Mouse (Mus musculus) neural tube, embryonic 14.5 days (tissue): ENCODE measurements around the gene Fkbp7. TPM values are rescaled to one million over a fixed set of nuclear protein-coding genes. Genes with fewer than 3 reads are reported as not detected.

ENCODE experiments used
- ATAC-seq: fragments of 200-750 bp; cut with Nextera tagmentation; 2 replicates; pipeline ENCODE4 v1.8.0; 2017; ENCODE audit warnings: low read depth, mild to moderate bottlenecking, moderate TSS enrichment, moderate library complexity
- H3K27ac ChIP-seq: fragments of 300-500 bp; sonication (generic); 2 replicates; pipeline ENCODE4 v1.5.1; 2014; ENCODE audit warnings: low read depth, mild to moderate bottlenecking, control low read depth, low read length, moderate library complexity, mixed read lengths
- H3K27me3 ChIP-seq: fragments of 300-500 bp; sonication (generic); 2 replicates; pipeline ENCODE4 v1.6.1; 2014; ENCODE audit warnings: low read length; ENCODE audit not compliant: control insufficient read depth, insufficient read depth
- H3K36me3 ChIP-seq: fragments of 300-500 bp; sonication (generic); 2 replicates; pipeline ENCODE4 v1.6.1; 2014; ENCODE audit warnings: low read length, mixed read lengths; ENCODE audit not compliant: control insufficient read depth, insufficient read depth
- H3K4me1 ChIP-seq: fragments of 300-500 bp; sonication (generic); 2 replicates; pipeline ENCODE4 v1.6.1; 2014; ENCODE audit warnings: low read length; ENCODE audit not compliant: control insufficient read depth, insufficient read depth
- H3K4me2 ChIP-seq: fragments of 300-500 bp; sonication (generic); 2 replicates; pipeline ENCODE4 v1.6.1; 2014; ENCODE audit warnings: mild to moderate bottlenecking, low read depth, low read length, control low read depth
- H3K4me3 ChIP-seq: fragments of 300-500 bp; sonication (generic); 2 replicates; pipeline ENCODE4 v1.5.1; 2014; ENCODE audit warnings: low read depth, low read length, control low read depth, mixed read lengths
- H3K9ac ChIP-seq: fragments of 300-500 bp; sonication (generic); replicated peaks from 2 replicates; pipeline ENCODE4 v1.6.1; 2014; ENCODE audit warnings: low read depth, mild to moderate bottlenecking, control low read depth, low read length, mixed read lengths
- H3K9me3 ChIP-seq: fragments of 300-500 bp; sonication (generic); 2 replicates; pipeline ENCODE4 v1.6.1; 2016; ENCODE audit warnings: low read length; ENCODE audit not compliant: control insufficient read depth
- WGBS: fragments of 180-500 bp; shearing (Covaris S2); extraction: QIAGEN DNeasy Blood & Tissue Kit; methylation state at CpG from one replicate; pipeline ENCODE4 v1.1.7; 2014; 5-methylcytosine and 5-hydroxymethylcytosine counted together
- polyA plus RNA-seq: library from polyadenylated mRNA; unstranded; fragments of >200 nt; fragmentation: Nextera tagmentation; extraction: Ambion mirVana; gene quantifications from 2 replicates; pipeline ENCODE4 v1.2.1, GENCODE M21; 2014

The Fkbp7 gene
- polyA plus RNA-seq, 1 experiment from 2014 or later = 9.0 TPM

- H3K9me3 ChIP-seq = no peaks in the 10 kb centered on the region
- no peaks in the 10 kb centered on the region for H3K27me3 ChIP-seq
- peak within 1 kb of the TSS; percentile 82 for H3K4me3 ChIP-seq
- H3K4me1 ChIP-seq = peaks cover 27% of the 10 kb centered on the region
- peak within 1 kb of the TSS; percentile 88 for H3K9ac ChIP-seq
- WGBS = 5% methylated on average over 44 of the region's 52 CpGs
- 0 out of 2 replicates have a peak, but pooled peaks cover 4% of the 10 kb centered on the region for H3K36me3 ChIP-seq
- peak within 1 kb of the TSS; percentile 75 for H3K4me2 ChIP-seq
- peak; percentile 75 for ATAC-seq
- peak within 1 kb of the TSS; percentile 73 for H3K27ac ChIP-seq
These were observed 2.0 kb upstream of the Fkbp7 start, which contains the start of gene Plekha3 for GRCm38 (mm10) chr2:76674725-76675427. TSS of gene Plekha3 (plus strand) at chr2:76675281.

DNA sequence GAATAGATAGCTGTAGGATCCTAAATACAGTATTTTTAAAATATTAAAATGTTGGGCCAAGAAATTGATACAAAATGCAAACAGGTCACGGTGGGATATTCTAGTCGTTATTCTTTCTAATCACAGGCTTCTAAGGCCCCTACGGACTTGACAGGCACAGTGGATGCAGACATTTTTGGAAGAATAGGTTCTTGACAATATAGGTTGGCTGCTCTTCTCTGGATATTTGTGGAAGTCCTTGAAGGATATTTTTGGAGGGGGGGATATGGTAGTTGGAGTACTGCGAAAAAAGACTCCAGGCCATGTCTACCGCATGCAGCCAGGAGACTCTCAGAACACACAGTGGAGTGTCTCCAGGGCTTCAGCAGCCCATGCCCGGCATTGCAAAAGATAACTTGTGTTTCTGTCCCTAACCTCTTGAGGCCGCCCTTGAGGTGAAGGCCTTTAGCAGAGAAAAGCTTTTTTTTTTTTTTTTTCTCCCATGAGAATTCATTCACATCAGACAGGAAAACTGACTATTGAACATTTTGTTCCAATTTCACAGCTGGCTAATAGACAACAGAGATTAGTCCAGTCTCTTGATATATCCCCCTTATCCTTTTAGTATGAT is 661 bp upstream of the Fkbp7 start:
- H3K27me3 ChIP-seq = no peaks in the 10 kb centered on the region
- ATAC-seq = no peak
- peaks cover 27% of the 10 kb centered on the region for H3K4me1 ChIP-seq
- no peaks in the 10 kb centered on the region for H3K36me3 ChIP-seq
- 40% methylated on average over 7 of the region's 7 CpGs for WGBS
- no peak overlapping the region for H3K9ac ChIP-seq
- peak overlapping the region; percentile 40; the same call in 1 of the 2 replicates for H3K4me3 ChIP-seq
- H3K9me3 ChIP-seq = no peaks in the 10 kb centered on the region
- peak overlapping the region; percentile 81 for H3K4me2 ChIP-seq
- peak overlapping the region; percentile 82; the same call in 1 of the 2 replicates for H3K27ac ChIP-seq

GRCm38 (mm10) chr2:76672134-76672745 is 676 bp downstream of the Fkbp7 start:
- Histone ChIP-seq H3K4me2 (peak overlapping the region; percentile 81), H3K36me3 (no peaks in the 10 kb centered on the region), H3K27ac (peak overlapping the region; percentile 82), H3K4me1 (peaks cover 22% of the 10 kb centered on the region), H3K9ac (peak overlapping the region; percentile 51), H3K4me3 (peak overlapping the region; percentile 40), H3K9me3 (no peaks in the 10 kb centered on the region), H3K27me3 (no peaks in the 10 kb centered on the region)
- 38% methylated on average over 9 of the region's 9 CpGs for WGBS
- ATAC-seq = no peak

DNA sequence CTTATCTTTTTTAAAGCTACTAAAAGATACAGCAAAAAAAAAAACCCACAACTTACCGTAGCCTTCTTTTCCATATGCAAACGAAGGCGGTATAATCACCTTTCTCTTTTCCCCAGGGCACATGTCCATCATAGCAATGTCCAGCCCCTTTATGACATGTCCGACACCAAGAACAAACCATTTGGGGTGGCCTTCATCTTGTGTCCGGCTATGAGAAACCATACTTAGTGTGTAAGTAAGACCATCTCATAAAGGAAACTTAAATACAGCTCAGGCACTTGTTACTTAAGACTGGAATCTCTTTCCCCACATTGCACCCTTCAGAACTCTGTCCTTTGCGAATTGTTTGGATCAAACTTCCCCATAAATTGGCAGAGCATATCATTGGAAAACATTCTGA is 1.3 kb downstream of the Fkbp7 start:
- peaks cover 17% of the 10 kb centered on the region for H3K4me1 ChIP-seq
- no peaks in the 10 kb centered on the region for H3K27me3 ChIP-seq
- H3K4me3 ChIP-seq = peak overlapping the region; percentile 40
- no peaks in the 10 kb centered on the region for H3K9me3 ChIP-seq
- no peak overlapping the region; the same call in 1 of the 2 replicates for H3K9ac ChIP-seq
- ATAC-seq = no peak
- no peaks in the 10 kb centered on the region for H3K36me3 ChIP-seq
- peak overlapping the region; percentile 81 for H3K4me2 ChIP-seq
- no peak overlapping the region for H3K27ac ChIP-seq
- WGBS = 86% methylated on average over 6 of the region's 6 CpGs

- WGBS = 85% methylated on average over 5 of the region's 5 CpGs
- Histone ChIP-seq H3K9me3 (no peaks in the 10 kb centered on the region), H3K4me2 (no peak overlapping the region), H3K4me3 (no peak overlapping the region), H3K9ac (no peak overlapping the region), H3K36me3 (peaks cover 5% of the 10 kb centered on the region; the same call in 1 of the 2 replicates), H3K27ac (no peak overlapping the region), H3K27me3 (no peaks in the 10 kb centered on the region), H3K4me1 (0 out of 2 replicates have a peak, but pooled peaks cover 4% of the 10 kb centered on the region)
- no peak for ATAC-seq
These were observed 5.7 kb downstream of the Fkbp7 start for GRCm38 (mm10) chr2:76667200-76667599.

DNA sequence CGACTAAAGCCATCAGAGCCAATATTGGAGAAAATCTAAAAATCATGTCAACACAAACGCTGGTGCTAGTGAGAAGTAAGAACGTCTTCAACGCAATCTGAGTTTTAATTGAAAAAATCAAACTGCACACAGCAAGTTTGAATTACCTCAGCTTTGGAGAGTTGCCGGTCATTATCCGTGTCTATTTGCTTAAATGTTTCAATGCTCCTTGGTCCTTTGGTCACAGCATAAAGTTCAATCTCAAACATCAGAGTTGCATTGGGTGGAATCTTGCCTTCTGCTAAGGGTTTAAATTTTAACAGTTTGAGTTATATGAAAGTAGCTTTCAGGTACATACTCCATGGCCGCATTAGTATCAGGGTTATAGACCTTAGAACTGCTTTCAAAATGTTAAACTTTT is 7.4 kb downstream of the Fkbp7 start:
- Histone ChIP-seq H3K9ac (no peak overlapping the region), H3K4me1 (no peaks in the 10 kb centered on the region), H3K4me2 (no peak overlapping the region), H3K27me3 (no peaks in the 10 kb centered on the region), H3K27ac (no peak overlapping the region), H3K4me3 (no peak overlapping the region), H3K36me3 (peaks cover 5% of the 10 kb centered on the region; the same call in 1 of the 2 replicates), H3K9me3 (no peaks in the 10 kb centered on the region)
- WGBS = 95% methylated on average over 7 of the region's 7 CpGs
- ATAC-seq = no peak

DNA sequence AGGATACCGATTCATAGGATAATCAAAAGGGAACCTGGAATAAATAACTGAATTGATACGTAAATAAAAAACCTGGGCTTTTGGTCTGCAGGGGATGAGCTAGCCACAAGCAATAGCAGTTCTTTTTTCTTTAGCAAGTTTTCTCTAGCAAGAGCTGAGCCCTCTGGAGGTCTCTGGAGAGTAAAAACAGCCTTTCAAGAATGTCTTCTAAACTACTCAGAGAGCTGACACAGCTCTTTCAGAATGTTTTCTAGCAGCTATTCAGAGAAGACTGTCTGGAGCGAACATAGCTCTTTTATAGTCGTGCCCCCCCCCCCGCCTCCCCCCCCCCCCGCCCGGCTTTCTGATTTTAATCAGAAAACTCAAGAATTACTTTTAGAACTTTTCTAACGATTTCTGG is 13.5 kb downstream of the Fkbp7 start:
- no peaks in the 10 kb centered on the region; the same call in 1 of the 2 replicates for H3K36me3 ChIP-seq

DNA sequence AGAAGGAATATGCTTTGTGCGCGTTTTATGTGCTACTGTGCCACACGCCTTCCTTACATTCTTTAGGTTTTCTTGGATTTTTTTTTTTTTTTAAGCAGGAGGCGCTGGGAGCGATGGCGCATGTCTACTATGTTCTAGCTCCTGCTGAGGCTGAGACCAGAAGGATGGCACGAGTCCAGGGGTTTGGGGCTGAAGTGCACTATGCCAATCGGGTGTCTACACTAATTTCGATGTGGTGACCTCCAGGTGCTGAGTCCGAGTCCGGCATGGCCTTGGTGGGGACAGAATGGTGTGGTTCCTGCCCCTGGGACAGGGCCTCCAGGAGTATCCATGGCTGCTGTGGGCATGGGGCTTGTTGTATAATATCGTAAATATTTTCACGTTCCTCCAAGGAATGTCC is 14.4 kb downstream of the Fkbp7 start:
- Histone ChIP-seq H3K4me2 (no peak overlapping the region), H3K4me3 (no peak overlapping the region), H3K36me3 (no peaks in the 10 kb centered on the region), H3K9me3 (no peaks in the 10 kb centered on the region), H3K4me1 (no peaks in the 10 kb centered on the region), H3K27me3 (no peaks in the 10 kb centered on the region), H3K9ac (no peak overlapping the region), H3K27ac (no peak overlapping the region)
- ATAC-seq = no peak
- 83% methylated on average over 13 of the region's 13 CpGs for WGBS

More for the DNA sequence above, 13.5 kb downstream of the Fkbp7 start:
- H3K27me3 ChIP-seq = no peaks in the 10 kb centered on the region
- H3K4me2 ChIP-seq = no peak overlapping the region
- no peak overlapping the region for H3K27ac ChIP-seq
- no peaks in the 10 kb centered on the region for H3K4me1 ChIP-seq
- WGBS = 56% methylated on average over 6 of the region's 8 CpGs
- H3K9me3 ChIP-seq = no peaks in the 10 kb centered on the region
- no peak overlapping the region for H3K4me3 ChIP-seq
- ATAC-seq = no peak
- H3K9ac ChIP-seq = no peak overlapping the region

DNA sequence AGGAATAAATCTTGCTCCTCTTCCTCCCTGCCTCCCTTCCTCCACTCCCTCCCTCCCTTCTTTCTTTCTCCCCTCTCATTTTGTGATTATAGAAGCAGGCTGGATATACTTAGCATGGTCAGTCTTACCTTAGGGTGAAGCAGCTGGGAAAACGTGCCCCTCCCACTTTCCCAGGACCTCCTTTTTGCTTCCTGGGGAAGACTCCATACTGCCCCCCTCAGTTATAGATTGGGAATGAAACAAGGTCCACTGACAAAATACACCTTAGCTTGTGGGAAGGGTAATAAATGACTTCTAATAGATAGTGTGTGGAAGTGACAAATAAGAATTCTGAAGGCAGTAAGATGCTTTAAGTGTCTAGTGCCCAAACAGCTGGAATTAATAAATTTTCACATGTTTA is 16.9 kb downstream of the Fkbp7 start:
- no peaks in the 10 kb centered on the region for H3K9me3 ChIP-seq
- 11% methylated on average over 1 of the region's 1 CpGs for WGBS
- no peaks in the 10 kb centered on the region for H3K36me3 ChIP-seq
- no peak for ATAC-seq
- H3K27me3 ChIP-seq = no peaks in the 10 kb centered on the region
- H3K4me2 ChIP-seq = no peak overlapping the region
- no peak overlapping the region for H3K4me3 ChIP-seq
- no peaks in the 10 kb centered on the region for H3K4me1 ChIP-seq
- H3K27ac ChIP-seq = no peak overlapping the region
- H3K9ac ChIP-seq = no peak overlapping the region
